Mouse (Mus musculus): ENCODE measurements around the gene Ccdc88c.

Gene Ccdc88c

GRCm38 (mm10) chr12:100996378-100996898, 32.4 kb downstream of the Ccdc88c start:
- in situ Hi-C loops (cut with MboI) = no loop called here

- in situ Hi-C loops (cut with MboI) = no loop called here
Measured at GRCm38 (mm10) chr12:100995607-100996377, 33.1 kb downstream of the Ccdc88c start.

DNA sequence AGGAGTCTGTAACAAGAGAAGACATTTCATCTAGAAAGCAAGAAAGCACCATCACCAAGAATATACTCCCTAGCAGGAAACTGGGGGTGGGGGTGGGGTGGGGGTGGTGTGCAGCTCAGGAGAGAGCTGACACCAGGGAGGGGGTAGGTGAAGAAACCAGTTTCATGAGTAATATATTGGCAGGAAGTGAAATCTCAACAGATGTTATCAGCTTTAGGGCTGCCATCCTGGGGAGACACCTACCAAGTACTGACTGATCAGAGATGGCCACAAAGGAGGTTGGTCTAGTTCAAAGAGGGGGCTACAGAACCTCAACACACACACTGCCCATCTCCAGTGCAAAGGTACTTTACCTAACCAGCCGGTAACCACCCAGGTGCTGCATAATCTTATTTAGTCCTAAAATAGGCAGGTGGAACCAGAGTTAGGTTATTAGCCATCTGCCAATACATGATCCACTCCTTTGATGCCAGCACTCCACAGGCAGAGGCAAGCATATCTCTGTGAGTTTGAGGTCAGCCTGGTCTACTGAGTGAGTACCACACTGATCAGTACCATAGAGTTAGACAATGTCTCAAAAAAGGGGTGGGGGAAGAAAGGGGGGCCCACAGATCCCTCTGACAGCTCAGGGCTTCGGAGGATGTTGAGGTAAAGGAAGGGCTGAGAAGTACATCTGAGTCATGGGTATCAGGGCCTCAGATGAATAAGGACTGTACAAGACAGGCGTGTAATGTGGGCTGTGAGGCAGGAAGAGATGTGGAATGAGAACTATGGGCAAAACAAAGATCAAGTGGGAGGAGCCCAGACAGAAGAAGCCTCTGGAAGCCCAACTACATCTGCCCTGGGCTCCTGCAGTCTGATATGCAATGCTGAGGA, 34.5 kb downstream of the Ccdc88c start:
- in situ Hi-C loops (cut with MboI) = no loop called here

- in situ Hi-C loops (cut with MboI) = no loop called here
Measured at GRCm38 (mm10) chr12:100993146-100993545, 35.7 kb downstream of the Ccdc88c start.

DNA sequence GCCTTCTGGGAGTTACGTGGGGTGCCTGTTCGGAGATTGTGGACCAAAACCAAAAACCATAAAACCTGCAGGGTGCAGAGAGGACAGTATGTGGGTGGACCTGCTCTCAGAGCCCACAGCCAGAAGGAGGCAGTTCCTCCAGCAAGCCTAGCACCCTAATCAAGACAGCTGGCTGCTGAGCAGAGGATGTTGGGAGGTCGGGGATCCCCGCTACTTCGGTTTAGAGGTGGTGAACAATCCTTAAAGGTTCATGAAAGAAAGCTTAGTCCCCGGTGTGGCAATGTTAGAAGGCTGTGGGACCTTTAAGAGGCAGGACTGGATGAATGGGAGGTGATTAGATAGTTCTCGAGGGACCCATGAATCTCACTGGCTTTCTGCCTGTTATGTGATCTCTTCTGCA, 36.4 kb downstream of the Ccdc88c start:
- in situ Hi-C loops (cut with MboI) = no loop called here

DNA sequence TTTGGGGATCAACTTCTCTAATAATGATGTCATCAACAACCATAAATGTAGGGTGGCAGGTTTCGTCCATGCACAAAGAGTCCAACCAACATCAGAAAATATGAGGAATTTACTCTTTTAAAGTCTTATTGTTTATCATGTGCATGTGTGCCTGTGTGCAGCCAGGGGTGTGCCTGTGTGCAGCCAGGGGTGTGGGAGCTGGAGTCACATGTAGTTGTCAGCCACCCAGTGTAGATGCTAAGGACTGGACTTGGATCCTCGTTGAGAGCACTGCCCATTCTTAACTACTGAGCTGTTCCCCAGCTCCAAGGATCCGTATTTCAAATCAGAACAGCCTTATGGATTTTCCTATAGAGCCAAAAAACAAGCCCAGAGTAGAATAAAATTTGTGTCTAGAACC, 37.7 kb downstream of the Ccdc88c start:
- in situ Hi-C loops (cut with MboI) = no loop called here

GRCm38 (mm10) chr12:100990291-100990690, 38.6 kb downstream of the Ccdc88c start:
- in situ Hi-C loops (cut with MboI) = no loop called here

- in situ Hi-C loops (cut with MboI) = no loop called here
Measured at GRCm38 (mm10) chr12:100989780-100990288, 39.0 kb downstream of the Ccdc88c start.

DNA sequence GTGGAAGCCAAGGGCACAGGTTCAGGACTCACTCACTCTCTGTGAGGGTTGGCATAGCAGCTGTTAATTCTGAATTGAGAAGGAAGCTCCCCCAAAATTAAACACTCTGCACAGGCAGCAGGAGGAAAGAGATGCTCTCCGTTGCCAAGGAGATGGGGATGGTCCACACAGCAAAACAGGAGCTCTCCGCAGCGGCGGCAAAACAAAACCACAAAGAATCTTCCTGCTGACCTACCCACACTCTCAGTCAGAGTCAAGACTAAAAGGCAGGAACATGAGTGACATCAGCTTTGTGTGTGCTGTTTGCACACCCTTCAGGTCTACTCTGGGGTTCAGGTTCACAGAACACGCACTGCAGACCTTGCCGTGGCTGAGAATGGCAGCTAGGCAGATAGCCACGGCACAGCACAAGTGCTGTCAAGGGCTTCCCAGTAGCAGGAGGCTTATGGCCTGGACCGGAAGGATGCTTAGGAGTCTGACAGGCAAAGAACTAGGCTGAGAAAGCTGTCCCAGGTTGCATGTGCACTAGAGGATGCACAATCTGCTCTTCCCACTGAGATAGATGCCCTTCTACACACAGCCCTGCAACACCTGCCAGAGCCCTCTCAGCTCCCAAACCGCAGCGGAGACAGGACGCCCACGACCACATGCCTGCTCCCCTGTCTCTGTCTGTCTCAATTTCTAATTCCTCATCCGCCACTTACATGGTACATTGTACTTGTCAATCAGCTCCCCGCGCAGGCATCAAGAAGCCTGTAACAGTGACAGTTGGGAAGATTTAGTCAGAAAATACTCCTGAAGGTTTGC, 40.3 kb downstream of the Ccdc88c start:
- in situ Hi-C loops (cut with MboI) = no loop called here

GRCm38 (mm10) chr12:100986423-100986822, 42.4 kb downstream of the Ccdc88c start:
- in situ Hi-C loops (cut with MboI) = no loop called here

GRCm38 (mm10) chr12:100985793-100986157, 43.1 kb downstream of the Ccdc88c start:
- in situ Hi-C loops (cut with MboI) = no loop called here

DNA sequence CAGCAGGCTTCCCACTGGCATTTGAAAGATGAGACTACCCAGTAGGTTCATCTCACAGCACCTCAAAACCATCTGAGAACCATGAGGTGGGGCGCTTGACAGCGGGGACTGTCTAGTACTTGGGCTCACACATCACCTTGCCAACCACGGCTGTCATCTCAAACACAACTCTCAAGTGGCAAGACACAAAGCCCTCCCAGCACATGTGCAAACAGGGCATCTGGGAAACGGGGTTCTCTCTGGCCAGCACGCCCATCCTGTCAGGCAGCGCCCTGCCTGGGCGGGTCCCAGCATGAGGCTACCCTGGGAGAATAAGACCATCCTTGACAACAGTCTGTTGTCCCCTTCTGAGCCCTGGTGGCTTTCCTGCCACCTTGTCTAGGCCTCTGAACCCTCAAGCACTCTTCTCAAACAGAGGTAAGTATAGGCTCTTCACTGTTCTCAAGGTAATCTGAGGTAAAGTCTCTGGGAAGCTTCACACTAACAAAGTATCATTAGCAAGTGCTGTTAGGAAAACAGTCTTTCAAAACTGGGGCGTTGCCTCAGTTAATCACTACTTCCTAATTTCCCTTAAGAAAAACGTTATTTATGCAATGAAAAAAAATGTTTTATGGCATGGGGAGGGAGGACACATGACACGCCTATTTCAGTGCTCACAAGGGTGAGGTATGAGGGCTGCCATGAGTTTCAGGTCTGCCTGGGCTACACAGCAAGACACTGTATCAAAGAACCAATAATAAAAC, 43.6 kb downstream of the Ccdc88c start:
- in situ Hi-C loops (cut with MboI) = no loop called here

DNA sequence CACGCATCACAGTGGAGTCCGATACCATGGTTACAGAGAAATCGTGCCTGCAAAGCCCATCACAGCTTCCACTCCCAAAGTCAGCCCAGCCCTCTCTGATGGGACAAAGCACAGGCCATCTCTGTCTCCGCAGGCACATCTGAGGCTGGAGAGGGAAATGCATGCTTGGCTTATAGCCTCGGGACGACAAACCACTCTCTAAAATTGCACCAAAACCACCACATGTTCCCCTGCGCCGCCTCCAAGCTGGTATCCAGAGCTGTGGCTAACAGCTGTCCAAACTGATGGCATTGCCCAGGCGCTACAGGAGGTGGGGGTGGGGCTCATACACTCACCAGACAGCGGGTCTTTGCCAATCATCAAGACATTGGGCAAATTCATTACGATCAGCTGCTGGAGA, 45.3 kb downstream of the Ccdc88c start:
- in situ Hi-C loops (cut with MboI) = no loop called here

GRCm38 (mm10) chr12:100982217-100982616, 46.6 kb downstream of the Ccdc88c start:
- in situ Hi-C loops (cut with MboI) = no loop called here

DNA sequence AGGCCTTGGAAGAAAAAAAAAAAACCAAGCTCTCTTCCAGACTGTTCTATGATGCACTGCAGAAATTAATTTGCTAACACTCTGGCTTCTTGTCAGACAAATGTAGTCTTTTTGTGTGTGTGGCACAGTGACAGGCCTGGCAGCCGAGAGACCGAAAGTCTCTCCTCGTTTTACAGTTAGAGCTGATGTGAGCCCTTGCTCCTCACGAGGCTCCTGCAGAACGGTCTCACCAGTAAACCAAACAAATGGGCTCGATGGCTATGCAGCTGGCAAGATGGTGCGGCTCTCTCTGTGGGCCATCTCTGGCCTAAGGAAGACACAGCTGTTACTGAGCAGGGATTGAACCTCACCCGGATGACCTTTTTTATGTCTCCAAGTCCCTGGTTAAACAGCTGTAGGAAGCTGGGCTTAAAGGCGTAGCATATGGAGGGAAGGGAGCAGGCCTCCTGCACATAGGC, 48.3 kb downstream of the Ccdc88c start:
- in situ Hi-C loops (cut with MboI) = no loop called here

- in situ Hi-C loops (cut with MboI) = no loop called here
Measured at GRCm38 (mm10) chr12:100979616-100980015, 49.2 kb downstream of the Ccdc88c start.

- in situ Hi-C loops (cut with MboI) = no loop called here
Measured at GRCm38 (mm10) chr12:100977958-100978725, 50.7 kb downstream of the Ccdc88c start.

- in situ Hi-C loops (cut with MboI) = no loop called here
Measured at GRCm38 (mm10) chr12:100977551-100977950, 51.3 kb downstream of the Ccdc88c start.

DNA sequence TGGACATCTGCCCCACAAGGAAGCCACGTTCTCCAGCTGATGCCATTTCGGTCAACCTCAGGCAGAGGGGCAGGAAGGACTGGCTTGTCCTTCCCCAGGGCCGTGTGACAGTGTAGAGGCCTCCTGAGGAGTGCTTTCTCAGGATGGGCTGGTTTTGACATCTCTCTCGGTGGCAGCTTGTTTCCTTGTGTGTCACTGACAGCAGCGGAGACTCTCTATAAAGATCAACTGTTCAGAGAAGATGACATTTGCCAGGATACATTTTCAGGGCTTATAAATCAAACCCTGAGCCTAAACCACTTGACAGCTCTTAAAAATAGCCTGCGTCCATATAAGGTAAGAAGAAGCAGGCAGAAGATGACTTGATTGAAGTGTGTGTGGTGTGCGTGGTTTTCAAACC, 59.0 kb downstream of the Ccdc88c start:
- in situ Hi-C loops (cut with MboI) = no loop called here

DNA sequence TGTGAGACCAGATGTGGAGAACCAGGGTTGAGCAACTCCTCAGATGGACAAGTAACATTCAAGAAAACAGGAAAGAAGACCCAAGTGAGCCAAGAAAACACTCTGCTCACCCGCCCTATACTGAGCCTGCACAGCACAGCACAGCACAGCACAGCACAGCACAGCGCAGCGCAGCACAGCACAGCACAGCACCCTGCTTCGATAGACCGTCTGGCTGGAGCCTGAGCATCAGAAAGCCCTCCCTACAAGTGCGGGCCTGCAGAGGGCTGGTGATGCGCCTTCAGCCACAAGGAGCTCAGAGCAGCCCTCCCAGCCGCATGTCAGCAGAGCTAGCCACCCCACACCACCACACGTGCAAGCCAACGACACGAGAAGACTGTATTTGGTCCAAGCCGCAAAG, 61.5 kb downstream of the Ccdc88c start:
- in situ Hi-C loops (cut with MboI) = no loop called here
